Mouse (Mus musculus): ENCODE results near the gene Ethe1.

GRCm38 (mm10) chr7:24595464-24595863, 8.1 kb downstream of the Ethe1 start:
- TF ChIP-seq CTCF (IDR thresholded peaks at IDR 0.05; ENCODE audit: borderline replicate concordance, extremely low read depth, insufficient read depth, insufficient read length) (no peak), POLR2A (IDR thresholded peaks at IDR 0.05; ENCODE audit: borderline replicate concordance, extremely low read depth, insufficient read depth, insufficient read length, poor library complexity, severe bottlenecking) (no peak)

Data from brain, embryonic 14.5 days (tissue).